Mouse (Mus musculus) liver, adult 10 weeks (tissue): ENCODE data around the gene 4833439L19Rik. TPM values are rescaled to one million over a fixed set of nuclear protein-coding genes. Genes with fewer than 3 reads are reported as not detected.

Experiments
- polyA plus RNA-seq: library from polyadenylated mRNA; stranded (reverse); fragments of 350-450 nt; fragmentation: Illumina TruSeq; extraction: RNeasy Lipid Tissue Mini Kit (QIAGEN cat#74804); gene quantifications from one replicate; pipeline ENCODE4 v1.2.3, GENCODE M21; 2014; ENCODE audit warnings: low read depth, low replicate concordance

4833439L19Rik gene
- polyA plus RNA-seq, result 50.6 TPM

GRCm38 (mm10) chr13:54565201-54565581 lies at the start of gene 4833439L19Rik:
Gene 4833439L19Rik, minus strand, starts transcription at chr13:54565435.

GRCm38 (mm10) chr13:54610972-54611754 lies 45.9 kb upstream of the 4833439L19Rik start, which contains the start of gene Cltb:
Gene Cltb, minus strand, starts transcription at chr13:54611344.

GRCm38 (mm10) chr13:54589996-54590951 lies 25.0 kb upstream of the 4833439L19Rik start, which contains the start of the genes Nop16 and Higd2a:
Gene Nop16, minus strand, starts transcription at chr13:54590090.
Gene Higd2a, plus strand, starts transcription at chr13:54590207.

GRCm38 (mm10) chr13:54574854-54575481 lies 9.7 kb upstream of the 4833439L19Rik start, which contains the start of gene Arl10:
Gene Arl10, plus strand, starts transcription at chr13:54575015.

GRCm38 (mm10) chr13:54503604-54504521 lies 61.4 kb downstream of the 4833439L19Rik start, which contains the start of gene Simc1:
Gene Simc1, plus strand, starts transcription at chr13:54503779.

Other genes starting within 250 kb of the 4833439L19Rik start
- 0.45 TPM for gene Cplx2, start 194.1 kb downstream of the 4833439L19Rik start, polyA plus RNA-seq
- gene Thoc3, start 96.6 kb downstream of the 4833439L19Rik start, polyA plus RNA-seq, result 7.0 TPM
- 7.5 TPM for gene Simc1, start 61.7 kb downstream of the 4833439L19Rik start, polyA plus RNA-seq
- gene Arl10, start 9.6 kb upstream of the 4833439L19Rik start, polyA plus RNA-seq, result 1.2 TPM
- gene Nop16, start 24.7 kb upstream of the 4833439L19Rik start, polyA plus RNA-seq, result 13.0 TPM
- gene Higd2a, start 24.8 kb upstream of the 4833439L19Rik start, polyA plus RNA-seq, result 29.7 TPM
- 8.8 TPM for gene Cltb, start 45.9 kb upstream of the 4833439L19Rik start, polyA plus RNA-seq
- gene Faf2, start 56.3 kb upstream of the 4833439L19Rik start, polyA plus RNA-seq, result 35.5 TPM
- gene Rnf44, start 128.5 kb upstream of the 4833439L19Rik start, polyA plus RNA-seq, result 12.2 TPM
- not detected for gene Cdhr2, start 136.0 kb upstream of the 4833439L19Rik start, polyA plus RNA-seq
- gene Gprin1, start 184.4 kb upstream of the 4833439L19Rik start, polyA plus RNA-seq, result not detected
- not detected for gene Sncb, start 201.2 kb upstream of the 4833439L19Rik start, polyA plus RNA-seq
- gene Eif4e1b, start 218.6 kb upstream of the 4833439L19Rik start, polyA plus RNA-seq, result not detected
- not detected for gene Tspan17, start 223.9 kb upstream of the 4833439L19Rik start, polyA plus RNA-seq